28 mouse cellular contexts compared by ENCODE assay signal in the genomic region with DNA sequence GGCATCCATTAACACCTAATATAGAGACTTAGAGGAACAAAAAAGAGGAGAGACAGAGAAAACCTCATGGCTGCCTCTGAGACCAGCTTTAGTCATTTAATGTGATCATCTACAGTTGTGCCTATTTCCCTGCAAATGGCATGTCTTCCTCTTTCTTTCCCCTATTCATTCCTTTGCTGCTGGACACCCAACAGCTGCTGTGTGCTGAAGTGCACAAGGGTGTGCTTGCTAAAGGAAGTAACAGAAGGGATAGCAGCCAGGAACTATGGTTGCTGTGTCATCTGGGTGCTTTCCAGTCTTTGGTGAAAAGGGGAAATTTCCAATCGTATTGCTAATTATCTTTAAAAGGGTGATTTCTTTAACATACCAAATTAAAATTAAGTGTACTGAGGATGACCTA.
"Had no signal": no experiment of that assay in that cellular context is flagged by ENCODE, and none has a peak within 500 bp of the region (broad histone marks: within the 10 kb centered on the region; RNA-seq: fewer than 3 reads in every experiment).

No protein-coding gene starts in this region.

- H3K27me3 ChIP-seq: embryonic facial prominence, embryonic 12.5 days; embryonic facial prominence, embryonic 13.5 days; embryonic facial prominence, embryonic 15.5 days; forebrain, embryonic 12.5 days; forebrain, embryonic 13.5 days; forebrain, embryonic 15.5 days had no signal

- H3K4me1 ChIP-seq: embryonic facial prominence, embryonic 12.5 days; embryonic facial prominence, embryonic 13.5 days; embryonic facial prominence, embryonic 15.5 days; forebrain, embryonic 12.5 days had no signal

- H3K4me2 ChIP-seq: embryonic facial prominence, embryonic 12.5 days; embryonic facial prominence, embryonic 13.5 days; embryonic facial prominence, embryonic 15.5 days; forebrain, embryonic 12.5 days; forebrain, embryonic 13.5 days; forebrain, embryonic 15.5 days had no signal

- H3K9me3 ChIP-seq: embryonic facial prominence, embryonic 10.5 days; embryonic facial prominence, embryonic 12.5 days; embryonic facial prominence, embryonic 13.5 days; embryonic facial prominence, embryonic 15.5 days; forebrain, embryonic 10.5 days; forebrain, embryonic 12.5 days; forebrain, embryonic 13.5 days; forebrain, embryonic 15.5 days had no signal

- H3K36me3 ChIP-seq: embryonic facial prominence, embryonic 10.5 days; embryonic facial prominence, embryonic 12.5 days; embryonic facial prominence, embryonic 13.5 days; embryonic facial prominence, embryonic 15.5 days; forebrain, embryonic 10.5 days; forebrain, embryonic 12.5 days; forebrain, embryonic 15.5 days had no signal

- H3K27ac ChIP-seq: embryonic facial prominence, embryonic 10.5 days; embryonic facial prominence, embryonic 12.5 days; embryonic facial prominence, embryonic 13.5 days; embryonic facial prominence, embryonic 15.5 days; forebrain, embryonic 10.5 days; forebrain, embryonic 12.5 days; forebrain, embryonic 13.5 days; forebrain, embryonic 15.5 days; gastrocnemius, adult 2 months; heart, adult 2 months had no signal

- H3K4me3 ChIP-seq: embryonic facial prominence, embryonic 10.5 days; embryonic facial prominence, embryonic 12.5 days; embryonic facial prominence, embryonic 13.5 days; embryonic facial prominence, embryonic 15.5 days; erythroblast, embryonic 14.5 days; forebrain, embryonic 10.5 days; forebrain, embryonic 12.5 days; forebrain, embryonic 13.5 days; forebrain, embryonic 15.5 days; gastrocnemius, adult 2 months; heart, adult 2 months had no signal

- H3K9ac ChIP-seq: embryonic facial prominence, embryonic 12.5 days; embryonic facial prominence, embryonic 13.5 days; embryonic facial prominence, embryonic 15.5 days; forebrain, embryonic 12.5 days; forebrain, embryonic 13.5 days; forebrain, embryonic 15.5 days; forebrain, postnatal 0 days had no signal

- ATAC-seq: forebrain, embryonic 13.5 days; forebrain, embryonic 15.5 days; forebrain, embryonic 16.5 days; forebrain, postnatal 0 days had no signal

- DNase-seq: cerebellum, adult 2 months; cerebellum, adult 8-10 months; cerebellum, adult 9-10 months; cerebellum, adult 9-11 months; cerebellum, postnatal 10 days; cerebellum, postnatal 14 days; cerebellum, postnatal 25 days; cerebellum, postnatal 36 days; embryo, embryonic 11 days; forebrain, postnatal 0 days; gastrocnemius, adult 2 months; gastrocnemius, postnatal 10 days; gastrocnemius, postnatal 14 days; gastrocnemius, postnatal 25 days; gastrocnemius, postnatal 36 days; heart, adult 11 months; heart, adult 18-20 months; heart, adult 2 months had no signal
